Mouse (Mus musculus): ENCODE measurements around the gene Sertad2. TPM values are rescaled to one million over a fixed set of nuclear protein-coding genes. Genes with fewer than 3 reads are reported as not detected.

Gene Sertad2
- polyA plus RNA-seq, 1 experiment = 24.9 TPM

- no peak overlapping the region for H3K4me3 ChIP-seq (ENCODE audit: insufficient read depth, low read depth, low read length)
- TF ChIP-seq CTCF (conservative IDR thresholded peaks at IDR 0.05; ENCODE audit: insufficient read depth, insufficient read length, low read depth, low read length) (no peak), POLR2A (IDR thresholded peaks at IDR 0.05; ENCODE audit: low read depth, low read length) (no peak)
- DNase-seq = no peak
- no peaks in the 10 kb centered on the region for H3K36me3 ChIP-seq (ENCODE audit: control insufficient read depth, insufficient read depth, low read length)
- no peaks in the 10 kb centered on the region for H3K27me3 ChIP-seq (replicated peaks; ENCODE audit: control insufficient read depth, insufficient read depth, low read length)
- no peak overlapping the region for H3K27ac ChIP-seq (ENCODE audit: insufficient read depth, low read depth, low read length)
- peaks cover 4% of the 10 kb centered on the region; the same call in 1 of the 2 replicates for H3K4me1 ChIP-seq (ENCODE audit: control insufficient read depth, insufficient read depth, low read length)
- WGBS = 63% methylated on average over 7 of the region's 7 CpGs
Observed at GRCm38 (mm10) chr11:20556163-20556911, 13.3 kb downstream of the Sertad2 start.

DNA sequence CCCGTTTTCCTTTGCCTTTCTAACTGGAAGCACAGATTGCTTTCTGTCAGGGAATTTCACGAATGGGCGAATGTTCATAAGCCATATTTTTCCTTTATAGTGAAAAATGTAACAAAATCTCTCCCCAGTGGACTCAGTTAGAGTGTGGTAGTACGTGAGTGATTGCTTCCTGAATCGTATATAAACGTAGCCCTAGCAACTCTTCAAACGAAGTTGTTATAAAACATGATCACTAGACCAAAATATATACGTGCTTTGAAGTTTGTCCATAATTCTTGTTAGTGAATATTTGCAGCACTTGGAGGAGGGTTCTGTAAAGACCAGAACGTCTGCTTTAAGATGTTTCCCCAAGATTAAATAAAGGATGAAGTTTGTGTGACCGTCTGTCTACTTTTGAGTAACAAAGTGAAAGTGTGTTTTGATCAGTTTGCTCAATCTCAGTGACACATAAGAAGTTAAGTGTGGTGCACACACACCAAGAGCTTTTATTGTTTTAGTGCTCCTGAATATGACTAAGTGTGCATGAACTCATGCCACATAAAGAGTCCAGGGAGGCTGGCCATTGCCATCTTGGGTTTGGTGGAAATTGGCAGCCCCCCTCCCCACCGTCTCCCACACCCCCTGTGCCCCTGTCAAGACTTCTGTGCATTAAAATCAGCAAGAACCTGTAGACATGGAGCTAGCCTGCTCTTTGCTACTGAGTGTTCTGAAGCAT, 16.3 kb downstream of the Sertad2 start:
- TF ChIP-seq CTCF (conservative IDR thresholded peaks at IDR 0.05; ENCODE audit: insufficient read depth, insufficient read length, low read depth, low read length) (no peak), POLR2A (IDR thresholded peaks at IDR 0.05; ENCODE audit: low read depth, low read length) (no peak)
- WGBS = 74% methylated on average over 11 of the region's 11 CpGs
- no peak for DNase-seq
- Histone ChIP-seq H3K4me1 (ENCODE audit: control insufficient read depth, insufficient read depth, low read length) (peaks cover 4% of the 10 kb centered on the region; the same call in 1 of the 2 replicates), H3K27ac (ENCODE audit: insufficient read depth, low read depth, low read length) (no peak overlapping the region), H3K36me3 (ENCODE audit: control insufficient read depth, insufficient read depth, low read length) (no peaks in the 10 kb centered on the region), H3K4me3 (ENCODE audit: insufficient read depth, low read depth, low read length) (no peak overlapping the region), H3K27me3 (replicated peaks; ENCODE audit: control insufficient read depth, insufficient read depth, low read length) (no peaks in the 10 kb centered on the region)

- Histone ChIP-seq H3K4me3 (ENCODE audit: insufficient read depth, low read depth, low read length) (no peak overlapping the region), H3K36me3 (ENCODE audit: control insufficient read depth, insufficient read depth, low read length) (no peaks in the 10 kb centered on the region), H3K27me3 (replicated peaks; ENCODE audit: control insufficient read depth, insufficient read depth, low read length) (no peaks in the 10 kb centered on the region), H3K4me1 (ENCODE audit: control insufficient read depth, insufficient read depth, low read length) (peaks cover 4% of the 10 kb centered on the region; the same call in 1 of the 2 replicates), H3K27ac (ENCODE audit: insufficient read depth, low read depth, low read length) (no peak overlapping the region)
- TF ChIP-seq CTCF (conservative IDR thresholded peaks at IDR 0.05; ENCODE audit: insufficient read depth, insufficient read length, low read depth, low read length) (no peak), POLR2A (IDR thresholded peaks at IDR 0.05; ENCODE audit: low read depth, low read length) (no peak)
- DNase-seq = no peak
- whole genome bisulfite sequencing = 74% methylated on average over 10 of the region's 10 CpGs
Observed at GRCm38 (mm10) chr11:20559951-20560642, 17.0 kb downstream of the Sertad2 start.

- Histone ChIP-seq H3K4me3 (ENCODE audit: insufficient read depth, low read depth, low read length) (peak overlapping the region; percentile 45; the same call in 1 of the 2 replicates), H3K27ac (ENCODE audit: insufficient read depth, low read depth, low read length) (no peak overlapping the region), H3K36me3 (ENCODE audit: control insufficient read depth, insufficient read depth, low read length) (no peaks in the 10 kb centered on the region), H3K4me1 (ENCODE audit: control insufficient read depth, insufficient read depth, low read length) (peaks cover 3% of the 10 kb centered on the region; the same call in 1 of the 2 replicates), H3K27me3 (replicated peaks; ENCODE audit: control insufficient read depth, insufficient read depth, low read length) (no peaks in the 10 kb centered on the region)
- TF ChIP-seq POLR2A (IDR thresholded peaks at IDR 0.05; ENCODE audit: low read depth, low read length) = no peak
- peak; percentile 45 for DNase-seq
- 5% methylated on average over 13 of the region's 13 CpGs for WGBS
Observed at GRCm38 (mm10) chr11:20561323-20562002, 18.4 kb downstream of the Sertad2 start.

GRCm38 (mm10) chr11:20565057-20565456, 22.0 kb downstream of the Sertad2 start:
- Histone ChIP-seq H3K4me3 (ENCODE audit: insufficient read depth, low read depth, low read length) (no peak overlapping the region), H3K4me1 (ENCODE audit: control insufficient read depth, insufficient read depth, low read length) (no peaks in the 10 kb centered on the region; the same call in 1 of the 2 replicates), H3K36me3 (ENCODE audit: control insufficient read depth, insufficient read depth, low read length) (no peaks in the 10 kb centered on the region), H3K27me3 (replicated peaks; ENCODE audit: control insufficient read depth, insufficient read depth, low read length) (no peaks in the 10 kb centered on the region), H3K27ac (ENCODE audit: insufficient read depth, low read depth, low read length) (no peak overlapping the region)
- no peak for DNase-seq
- TF ChIP-seq POLR2A (IDR thresholded peaks at IDR 0.05; ENCODE audit: low read depth, low read length) (no peak), CTCF (conservative IDR thresholded peaks at IDR 0.05; ENCODE audit: insufficient read depth, insufficient read length, low read depth, low read length) (no peak)
- WGBS = 94% methylated on average over 4 of the region's 4 CpGs

GRCm38 (mm10) chr11:20571702-20572413, 28.8 kb downstream of the Sertad2 start:
- WGBS = 43% methylated on average over 5 of the region's 5 CpGs
- H3K27ac ChIP-seq (ENCODE audit: insufficient read depth, low read depth, low read length) = no peak overlapping the region
- no peak for DNase-seq
- no peak overlapping the region for H3K4me3 ChIP-seq (ENCODE audit: insufficient read depth, low read depth, low read length)
- H3K36me3 ChIP-seq (ENCODE audit: control insufficient read depth, insufficient read depth, low read length) = no peaks in the 10 kb centered on the region
- no peak for TF ChIP-seq CTCF (conservative IDR thresholded peaks at IDR 0.05; ENCODE audit: insufficient read depth, insufficient read length, low read depth, low read length)
- TF ChIP-seq POLR2A (IDR thresholded peaks at IDR 0.05; ENCODE audit: low read depth, low read length) = no peak
- H3K4me1 ChIP-seq (ENCODE audit: control insufficient read depth, insufficient read depth, low read length) = no peaks in the 10 kb centered on the region
- no peaks in the 10 kb centered on the region for H3K27me3 ChIP-seq (replicated peaks; ENCODE audit: control insufficient read depth, insufficient read depth, low read length)

Measured in kidney, adult 2 months (tissue).